Mouse (Mus musculus) kidney, adult 8-10 months (tissue): Measurements from ENCODE around the gene Gpc4.

ENCODE experiments used
- DNase-seq, 2 experiments: peaks; one replicate each; pipeline ENCODE4 v3.0.0; 2022

Gpc4 gene

DNA sequence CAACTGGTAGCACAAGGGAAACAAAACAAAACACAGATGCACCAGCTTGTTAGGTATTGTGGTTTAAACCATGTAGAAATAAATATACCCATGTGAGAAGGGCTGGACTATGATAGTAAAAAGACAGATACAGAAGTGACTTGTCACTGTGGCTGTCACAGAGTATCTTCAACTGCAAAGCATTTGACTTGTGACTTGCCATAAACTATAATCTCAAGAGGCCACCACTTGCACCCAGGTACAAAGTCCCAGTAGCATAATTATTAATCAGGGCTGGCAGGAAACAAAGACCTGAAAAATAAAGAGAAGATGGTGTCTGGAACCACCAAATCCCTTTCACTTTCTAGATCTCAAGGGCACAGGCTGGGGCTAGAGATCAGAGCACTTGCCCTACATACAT is 19.5 kb downstream of the Gpc4 start:
- no peak for DNase-seq

DNA sequence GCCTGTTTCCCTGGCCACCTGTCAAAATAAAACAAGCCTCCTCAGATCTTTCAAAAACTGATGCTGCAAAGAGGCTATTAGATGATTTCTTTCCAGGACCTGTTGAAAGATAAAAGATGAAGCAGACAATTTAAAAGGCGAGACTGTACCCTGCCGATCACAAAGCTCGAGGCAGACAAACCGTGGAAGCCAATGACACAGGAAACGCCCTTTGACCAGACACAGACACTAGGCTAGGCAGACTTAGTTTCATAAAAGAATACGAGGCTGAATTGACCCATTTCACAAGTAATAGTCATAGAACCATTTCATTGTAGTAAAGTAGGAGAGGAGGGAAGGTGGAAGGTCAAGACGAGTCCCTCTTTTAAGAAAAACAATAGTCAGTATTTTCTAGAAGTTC is 20.6 kb downstream of the Gpc4 start:
- no peak for DNase-seq

DNA sequence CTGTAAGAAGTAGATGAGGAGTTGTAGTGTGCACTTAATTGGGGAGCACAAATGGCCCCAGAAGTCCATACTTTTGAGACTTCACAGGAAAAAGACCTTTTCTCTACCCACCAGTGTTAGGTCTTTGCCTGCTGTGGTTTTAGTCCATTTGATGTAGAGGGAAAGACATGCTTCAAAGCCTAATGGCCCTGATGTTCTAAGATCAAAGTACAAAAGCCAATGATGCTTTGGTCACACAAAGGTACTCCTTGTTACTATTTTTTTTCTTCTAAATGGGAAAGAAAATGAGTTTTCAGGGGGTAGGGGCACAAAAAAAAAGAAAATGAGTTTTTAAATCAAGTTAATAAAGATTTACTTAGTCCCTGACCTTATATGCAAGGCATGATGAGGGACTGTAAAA is 24.7 kb downstream of the Gpc4 start:
- DNase-seq = no peak

DNA sequence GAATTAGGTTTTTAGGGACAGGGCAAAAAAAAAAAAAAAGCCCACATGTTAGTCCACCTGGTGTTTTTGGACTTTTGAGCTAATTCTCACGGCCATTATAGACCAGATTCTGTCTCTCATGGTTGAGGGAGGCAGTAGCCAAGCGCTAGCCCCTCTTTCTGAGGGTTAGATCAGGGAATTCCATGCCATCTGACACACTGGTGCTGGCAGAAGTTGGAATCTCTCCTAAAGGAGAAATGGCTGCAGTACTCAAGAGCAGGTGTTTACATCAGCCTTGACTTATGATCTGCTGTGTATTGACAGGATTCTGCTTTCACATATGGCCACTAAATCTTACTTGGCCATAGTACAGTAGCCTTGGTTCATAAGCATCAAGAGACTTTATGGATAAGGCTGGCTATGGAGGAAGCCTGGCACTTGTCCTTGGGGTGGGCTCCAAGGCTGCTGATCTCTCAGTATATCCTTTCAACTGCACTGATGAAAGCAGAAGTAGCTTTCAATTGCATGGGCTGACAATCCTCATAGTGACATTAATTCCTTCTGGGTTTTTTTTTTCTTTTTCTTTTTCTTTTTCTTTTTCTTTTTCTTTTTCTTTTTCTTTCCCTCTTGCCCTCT is 26.5 kb downstream of the Gpc4 start:
- no peak for DNase-seq

DNA sequence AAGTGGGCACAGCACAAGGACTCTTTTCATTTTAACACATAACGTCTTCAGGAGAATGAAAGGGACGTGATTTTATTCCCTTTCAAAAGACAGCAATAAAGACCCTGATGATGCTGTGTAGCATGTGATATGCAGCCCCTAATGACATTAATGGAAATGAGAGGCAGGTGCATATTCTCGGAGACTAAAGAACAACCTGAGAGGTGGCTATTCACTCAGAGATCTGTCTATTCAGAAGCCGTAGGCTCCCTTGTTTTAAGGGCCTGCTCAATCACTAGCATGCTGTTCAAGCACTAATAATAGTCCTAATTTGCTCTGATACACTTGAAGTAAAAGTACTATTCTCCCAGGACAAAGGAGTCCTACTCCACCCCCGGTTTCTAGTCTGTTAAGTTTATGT is 27.0 kb downstream of the Gpc4 start:
- DNase-seq = no peak

DNA sequence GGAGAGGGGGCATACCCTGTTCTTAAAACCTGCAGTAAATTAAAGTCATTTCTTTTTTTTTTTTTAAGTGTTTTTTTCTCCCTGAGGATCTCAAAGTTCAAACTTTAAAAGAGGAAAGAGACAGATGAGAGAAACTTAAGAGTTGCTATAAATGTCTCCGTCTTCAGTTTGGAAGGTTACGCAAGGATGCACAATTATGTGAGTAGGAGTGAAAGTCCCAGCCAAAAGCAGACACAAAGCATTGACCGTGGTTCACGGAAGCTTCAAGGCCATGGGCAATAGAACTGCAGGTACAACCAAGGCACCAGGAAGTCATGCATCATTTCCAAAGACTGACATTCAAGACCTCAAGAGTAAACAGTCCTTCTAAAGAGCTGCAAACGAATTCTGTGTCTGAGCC is 28.5 kb downstream of the Gpc4 start:
- DNase-seq = no peak

DNA sequence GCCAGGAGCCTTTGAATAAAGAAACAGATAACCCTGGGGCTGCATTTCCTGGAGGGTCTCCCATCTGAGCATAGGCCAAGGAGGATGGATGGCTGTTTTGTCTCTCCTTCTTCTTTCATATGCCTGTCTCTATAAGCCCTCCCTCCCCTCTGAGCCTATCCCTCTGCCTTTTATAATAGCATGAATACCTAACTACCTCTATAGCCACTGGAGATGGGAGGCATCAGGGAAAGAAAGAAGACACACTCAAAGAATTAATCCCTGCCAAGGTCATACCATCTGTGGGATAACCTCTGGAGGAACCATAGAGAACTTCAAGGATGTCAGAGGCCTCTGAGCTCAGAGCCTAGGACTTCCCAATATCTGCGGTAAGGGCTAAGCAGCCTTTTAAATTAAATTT is 35.4 kb downstream of the Gpc4 start:
- DNase-seq = no peak

DNA sequence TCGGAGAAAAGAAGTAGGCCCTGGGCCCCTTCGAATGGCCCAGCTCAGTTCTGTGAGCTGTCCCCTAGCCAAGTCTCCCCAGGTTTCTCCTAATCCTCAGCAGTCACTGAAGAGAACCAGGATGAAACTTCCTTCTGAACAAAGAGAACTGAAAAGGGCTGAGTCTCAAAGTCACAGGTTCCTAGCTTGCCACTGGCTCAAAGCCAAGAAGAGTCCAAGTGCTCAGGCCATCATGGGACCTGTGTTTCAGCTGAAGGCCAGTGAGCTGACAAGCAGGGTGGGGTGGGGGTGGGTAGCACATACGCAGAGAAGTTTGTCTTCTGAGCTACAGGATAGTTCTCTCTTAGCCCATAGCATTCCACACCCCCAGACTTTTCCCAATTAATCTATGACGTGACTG is 36.3 kb downstream of the Gpc4 start:
- peak in 1 of 2 experiments; percentile 47 for DNase-seq

DNA sequence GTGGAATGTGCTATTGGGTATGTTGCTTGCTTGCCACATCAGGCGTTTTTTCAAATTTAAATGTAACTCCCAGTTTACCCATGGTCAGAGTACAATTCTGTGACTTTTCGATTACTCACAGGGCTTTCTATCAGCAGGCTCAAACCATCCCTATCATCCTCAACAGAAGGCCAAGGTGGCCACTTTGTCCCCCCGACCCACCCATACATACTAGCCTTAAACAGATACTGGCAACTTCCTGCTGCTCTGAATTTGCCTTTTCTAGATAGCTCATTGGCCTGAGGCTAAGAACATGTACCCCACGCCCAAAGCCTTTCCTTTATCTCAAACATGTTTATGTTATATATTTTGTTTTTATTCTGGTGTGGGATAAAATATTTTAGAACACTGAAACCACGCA is 51.4 kb downstream of the Gpc4 start:
- no peak for DNase-seq

DNA sequence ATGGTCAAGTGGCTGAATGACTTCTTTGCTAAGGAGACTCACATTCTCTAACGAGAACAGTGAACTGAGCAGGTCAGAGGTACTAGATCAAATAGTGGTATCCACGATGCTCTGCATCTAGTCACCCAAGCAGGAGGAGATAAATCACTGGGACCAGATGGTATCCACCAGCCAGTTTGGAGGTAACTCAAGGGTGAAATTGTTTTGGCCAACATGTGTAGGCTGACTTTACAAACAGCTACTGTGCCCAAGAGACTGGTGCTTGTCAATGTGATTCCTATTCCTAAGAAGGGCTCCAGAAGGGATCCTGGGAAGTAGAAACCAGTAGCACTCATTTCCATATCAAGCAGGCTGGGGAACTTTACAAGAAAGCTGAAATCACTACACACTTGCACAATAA is 55.4 kb downstream of the Gpc4 start:
- DNase-seq = no peak

DNA sequence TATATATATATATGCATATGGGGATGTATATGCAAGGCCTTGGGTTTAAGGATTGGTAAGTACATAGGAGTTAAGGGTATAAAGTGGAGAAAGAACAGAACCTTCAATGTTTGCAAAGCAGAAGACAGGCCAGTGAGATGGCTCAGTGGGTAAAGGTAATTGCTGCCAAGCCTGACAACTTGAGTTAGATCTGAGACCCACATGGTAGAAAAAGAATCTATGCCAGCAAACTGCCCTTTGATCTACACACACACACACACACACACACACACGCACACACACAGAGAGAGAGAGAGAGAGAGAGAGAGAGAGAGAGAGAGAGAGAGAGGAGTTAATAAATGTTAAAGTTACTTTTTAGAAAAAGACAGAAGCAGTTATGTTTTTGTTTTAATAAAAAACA is 56.1 kb downstream of the Gpc4 start:
- peak; percentile 23 to 28 for DNase-seq

DNA sequence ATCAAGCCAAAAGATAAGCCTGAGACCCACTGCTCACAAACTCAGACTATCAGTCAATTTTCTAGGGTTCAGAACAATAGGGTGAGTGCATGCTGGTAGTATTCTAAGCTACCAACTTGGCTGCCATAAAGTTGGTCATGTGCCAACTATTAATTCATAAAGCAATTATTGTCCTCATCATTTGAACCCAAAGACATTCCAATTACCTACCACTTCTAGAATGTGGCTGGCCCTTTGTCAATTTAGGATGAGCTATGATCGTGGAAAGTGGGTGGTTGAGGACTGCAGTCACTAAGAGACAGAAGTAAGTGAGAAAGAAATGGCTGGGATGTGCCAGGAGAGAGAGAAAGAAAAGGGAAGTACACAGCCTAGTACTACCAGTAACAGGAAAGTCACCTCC is 61.3 kb downstream of the Gpc4 start:
- DNase-seq = no peak

DNA sequence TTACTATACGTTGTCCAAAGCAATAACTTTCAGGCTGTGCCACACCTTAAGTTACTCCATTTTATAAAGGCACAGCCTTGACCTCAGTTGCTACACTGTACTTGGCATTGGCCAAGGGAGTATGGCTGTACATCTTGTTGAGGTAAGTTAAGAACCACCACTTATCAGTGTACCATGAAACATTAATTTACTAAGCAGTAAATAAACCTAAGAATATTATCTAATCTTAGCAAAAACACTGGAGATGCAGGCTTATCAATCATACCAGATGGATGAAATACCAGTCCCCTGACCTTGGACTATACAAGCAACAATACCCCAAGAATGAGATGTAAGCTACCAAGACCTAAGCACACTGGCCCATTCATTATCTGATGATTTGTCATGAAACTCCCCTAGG is 63.1 kb downstream of the Gpc4 start:
- no peak for DNase-seq

DNA sequence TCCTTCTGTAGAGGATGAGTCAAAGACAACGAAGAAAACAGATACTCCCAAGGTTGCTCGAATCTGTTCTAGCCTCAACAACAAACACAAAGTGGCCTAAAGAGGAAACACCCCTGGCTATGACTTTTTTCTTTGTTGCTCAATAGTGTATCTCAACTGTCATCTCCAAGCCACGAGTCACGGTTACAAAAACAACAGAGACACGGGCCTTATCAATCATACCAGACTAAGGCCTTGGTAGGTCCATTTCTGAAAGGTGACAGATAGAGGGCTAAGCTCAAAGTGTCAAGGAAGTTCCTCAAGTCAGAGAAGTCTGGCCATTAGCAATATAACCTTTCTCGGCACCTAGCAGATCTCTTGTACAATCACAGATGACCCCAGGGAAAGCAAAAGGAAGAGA is 63.6 kb downstream of the Gpc4 start:
- no peak for DNase-seq

DNA sequence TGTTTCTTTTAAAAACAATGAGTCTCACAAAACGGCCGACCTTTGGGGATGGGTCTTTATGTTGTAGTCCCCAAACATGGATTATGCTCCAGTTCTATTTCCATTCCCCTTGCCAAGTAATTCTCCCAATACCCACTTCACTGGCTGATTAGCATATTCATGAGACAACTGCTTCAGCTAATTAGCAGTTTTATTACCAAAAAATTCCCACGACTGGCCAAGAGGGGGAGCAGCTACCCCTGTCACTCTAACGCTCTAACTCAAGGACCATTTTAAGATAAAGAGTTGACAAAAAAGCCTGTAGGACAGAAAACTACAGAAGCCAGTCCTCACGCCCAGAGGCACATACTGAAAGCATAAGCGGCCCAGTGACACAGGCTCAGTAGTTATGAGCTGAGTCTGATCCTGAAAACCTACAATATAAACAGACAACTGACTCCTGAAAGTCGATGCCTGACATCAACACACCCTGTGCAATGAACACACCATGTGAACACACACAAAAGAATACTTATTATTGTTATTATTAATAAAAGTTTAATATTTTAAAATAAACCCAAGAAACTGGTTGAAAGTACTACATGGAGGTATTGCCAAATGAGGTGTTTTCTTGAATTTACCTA is 77.2 kb downstream of the Gpc4 start:
- peak; percentile 47 to 53 for DNase-seq

DNA sequence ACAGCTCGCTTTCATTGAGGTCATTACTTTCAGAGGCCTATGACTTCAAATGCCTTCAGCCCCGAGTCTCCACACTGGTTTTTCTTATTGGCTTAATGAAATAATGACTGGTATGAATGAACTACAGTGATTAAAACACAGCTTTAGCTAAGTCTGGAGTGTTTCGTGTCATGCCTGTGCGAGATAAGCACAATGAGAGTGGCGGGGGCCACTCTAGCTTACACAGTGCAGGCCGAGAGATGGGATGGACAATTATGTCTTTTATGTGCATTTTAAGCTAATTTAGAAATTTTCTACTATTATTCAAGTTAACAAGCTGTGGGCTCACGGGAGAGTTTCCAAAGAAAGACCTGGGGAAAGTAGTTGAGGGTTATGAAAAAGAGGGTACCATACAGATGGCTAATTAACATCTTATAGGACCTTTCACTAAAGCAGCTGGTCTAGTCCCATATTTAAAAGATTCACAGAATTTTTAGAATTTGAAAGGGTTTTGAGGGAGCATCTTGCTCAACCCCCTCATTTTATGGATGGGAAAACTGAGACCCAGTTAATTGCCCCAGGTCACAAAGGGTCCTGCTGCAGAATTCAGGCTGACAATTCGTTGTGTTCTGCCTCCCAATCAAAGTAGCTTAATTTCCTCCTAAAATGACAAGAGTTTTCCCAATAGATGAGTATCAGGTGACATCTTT is 78.0 kb downstream of the Gpc4 start:
- DNase-seq = no peak

DNA sequence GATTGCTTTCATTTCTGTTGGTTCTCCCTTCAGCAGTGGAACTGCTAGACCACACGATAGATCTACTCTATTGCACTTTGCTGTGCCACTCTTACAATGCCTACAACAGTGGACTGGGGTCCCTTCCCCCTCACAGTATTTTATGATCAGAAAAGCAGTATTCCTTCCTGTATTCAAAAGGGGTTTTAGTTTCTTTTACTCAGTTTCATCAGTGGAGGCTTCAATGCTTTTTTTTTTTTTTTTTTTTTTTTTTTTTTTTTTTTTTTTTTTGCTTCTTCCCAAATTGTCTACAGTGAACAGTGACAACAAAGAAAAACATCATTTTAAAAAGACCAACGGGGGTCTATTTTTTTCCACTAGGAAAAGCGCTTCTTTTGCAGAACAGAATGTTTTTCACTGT is 81.5 kb downstream of the Gpc4 start:
- DNase-seq = no peak

DNA sequence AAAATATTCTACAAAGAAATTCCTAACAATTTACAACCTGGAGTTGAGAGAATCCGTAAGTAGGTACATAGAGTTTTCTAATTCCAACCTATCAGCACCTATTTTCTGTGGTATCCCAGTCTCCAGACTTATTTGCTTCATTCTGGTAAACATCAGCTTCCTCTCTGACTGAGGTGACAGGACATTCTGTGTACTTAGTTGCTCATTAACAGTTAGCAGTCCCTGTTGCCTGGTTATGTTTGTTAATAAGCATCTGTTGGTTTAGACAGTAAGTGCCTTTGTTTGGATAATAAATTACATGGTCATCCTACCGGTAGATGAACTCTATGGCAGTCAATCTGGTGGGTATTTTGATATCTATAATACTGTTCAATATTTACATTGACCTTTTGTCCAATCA is 92.6 kb downstream of the Gpc4 start:
- peak in 1 of 2 experiments; percentile 43 for DNase-seq

DNA sequence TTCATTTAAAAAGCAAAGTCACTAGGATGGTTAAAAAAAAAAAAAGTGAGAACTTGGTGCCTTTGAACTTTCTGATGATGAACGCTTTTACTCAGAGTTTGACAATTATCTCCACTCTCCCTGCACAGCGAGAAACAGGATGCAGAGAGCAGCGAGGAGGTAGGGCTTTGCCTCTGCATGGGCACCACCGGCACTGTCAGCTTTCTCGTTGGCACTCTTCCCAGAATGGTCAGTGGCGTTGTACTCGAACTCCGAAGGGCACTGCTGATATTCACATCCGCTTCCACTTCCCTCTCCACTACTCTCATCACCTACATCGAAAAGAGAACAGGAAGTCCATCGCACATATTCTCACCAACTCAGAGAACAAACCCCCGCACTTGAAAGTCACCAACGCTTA is 111.6 kb downstream of the Gpc4 start:
- peak in 1 of 2 experiments; percentile 9 for DNase-seq

DNA sequence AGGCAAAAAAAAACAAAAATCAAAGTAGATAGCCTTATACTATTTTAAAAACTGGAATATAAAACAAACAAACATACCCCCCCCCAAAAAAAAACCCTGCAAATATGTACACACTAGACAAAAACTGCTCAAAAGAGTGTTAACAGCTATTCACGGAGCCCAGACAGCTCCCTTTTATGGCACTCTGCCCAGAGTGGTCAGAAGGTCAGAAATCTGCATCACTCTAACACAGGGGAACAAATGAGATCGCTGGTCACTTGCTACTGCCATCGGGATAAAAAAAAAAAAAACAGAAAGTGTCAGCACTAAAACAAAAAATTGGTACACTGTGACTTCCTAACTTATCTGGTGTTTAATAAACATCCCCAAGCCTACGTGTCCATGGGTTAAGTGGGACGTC is 113.0 kb downstream of the Gpc4 start:
- peak; percentile 27 to 44 for DNase-seq

DNA sequence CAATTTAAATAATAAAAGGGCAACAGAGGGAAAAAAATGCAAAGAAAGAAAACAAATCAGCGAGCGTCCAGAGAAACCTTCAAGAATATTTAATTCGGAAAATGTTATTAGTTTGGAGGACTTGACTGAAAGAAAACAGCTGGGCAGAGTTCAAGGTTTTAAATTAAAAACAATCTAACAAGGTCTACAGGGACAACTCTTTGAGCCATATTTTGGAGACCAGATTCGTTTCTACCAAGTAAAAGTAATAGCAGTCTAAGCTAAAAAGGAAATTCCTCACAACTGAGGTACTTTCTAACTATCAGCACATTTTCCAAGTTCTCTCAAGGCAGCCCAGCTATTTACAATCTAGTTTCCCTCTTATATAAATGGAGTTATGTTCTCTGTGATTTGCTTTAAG is 114.1 kb downstream of the Gpc4 start:
- DNase-seq = no peak

DNA sequence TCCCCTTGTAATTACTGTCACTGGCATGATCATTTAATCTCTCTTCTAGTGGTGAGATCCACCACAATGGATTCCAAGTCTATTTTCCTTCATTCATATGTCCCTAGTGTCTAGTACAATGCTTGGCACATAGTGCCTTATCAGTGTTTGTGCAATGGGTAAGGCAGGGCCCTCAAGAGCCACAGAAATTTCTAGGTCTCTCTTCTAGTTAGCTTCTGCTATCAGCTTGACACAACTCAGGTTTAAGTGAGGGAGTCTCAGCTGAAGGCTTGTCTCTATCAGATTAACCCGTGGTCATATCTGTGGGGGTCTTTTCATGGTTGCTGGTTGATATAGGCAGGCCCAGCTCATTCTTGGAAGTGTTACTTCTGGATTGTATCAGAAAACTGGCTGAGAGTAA is 125.2 kb downstream of the Gpc4 start:
- DNase-seq = no peak

DNA sequence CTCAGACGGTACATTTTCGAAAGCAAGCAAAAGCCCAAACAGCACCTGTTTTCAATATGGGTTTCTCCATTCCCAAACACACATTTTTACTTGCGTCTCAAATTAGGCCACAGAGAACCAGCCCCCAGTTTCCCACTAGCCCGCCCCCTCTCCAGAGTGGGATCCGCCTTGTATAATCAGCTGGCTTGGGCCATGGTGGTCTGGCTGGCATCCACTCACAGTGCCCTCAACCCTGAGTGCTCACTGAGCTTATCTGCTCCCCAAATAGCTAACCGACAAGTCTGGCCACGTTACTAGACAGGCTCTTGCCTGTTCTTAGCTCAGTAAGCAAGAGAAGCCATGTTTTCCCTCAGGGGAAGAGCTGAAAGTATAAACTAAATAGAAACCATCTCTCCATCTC is 134.9 kb downstream of the Gpc4 start:
- DNase-seq = no peak

DNA sequence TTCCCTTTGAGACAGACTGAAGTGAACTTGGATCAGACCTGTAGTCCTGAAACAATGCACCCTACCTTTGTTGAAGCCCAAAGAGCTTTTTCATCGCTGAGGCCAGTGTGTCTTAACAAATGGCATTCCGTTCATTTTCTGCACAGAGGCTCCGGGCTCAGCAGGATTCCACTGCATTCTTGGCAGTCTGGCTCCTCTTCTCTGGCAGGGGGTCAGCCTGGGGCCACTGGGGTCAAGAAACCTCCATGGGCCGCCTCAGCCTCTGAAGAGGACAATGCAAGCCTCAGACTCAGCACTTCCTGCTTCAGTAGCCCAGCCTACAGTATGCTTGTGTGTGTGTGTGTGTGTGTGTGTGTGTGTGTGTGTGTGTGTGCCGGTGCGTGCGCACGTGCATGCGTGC is 147.4 kb downstream of the Gpc4 start:
- DNase-seq = peak; percentile 30 to 35
